Mouse (Mus musculus) hindbrain, postnatal 0 days (tissue): ENCODE measurements at regions not wholly inside any gene's neighbourhood (a gene's known extent, or its start where the extent isn't known, plus 50 kb on each side); places are given as distances from the start of the nearest gene placed in this dataset.

Experiments
- ATAC-seq: fragments of 200-750 bp; cut with Nextera tagmentation; 2 replicates; pipeline ENCODE4 v1.8.0; 2017; ENCODE audit warnings: mild to moderate bottlenecking, moderate TSS enrichment, moderate library complexity
- DNase-seq: peaks from one replicate; pipeline ENCODE4 v3.0.0-alpha.2; 2015; ENCODE audit warnings: low spot score
- H3K27ac ChIP-seq: fragments of 300-500 bp; sonication (generic); 2 replicates; pipeline ENCODE4 v1.5.1; 2014; ENCODE audit warnings: mild to moderate bottlenecking
- H3K27me3 ChIP-seq: fragments of 300-500 bp; sonication (generic); 2 replicates; pipeline ENCODE4 v1.6.1; 2014; ENCODE audit warnings: low read length, mixed read lengths; ENCODE audit not compliant: insufficient read depth
- H3K36me3 ChIP-seq: fragments of 300-500 bp; sonication (generic); 2 replicates; pipeline ENCODE4 v1.6.1; 2014; ENCODE audit warnings: low read length, mixed read lengths; ENCODE audit not compliant: insufficient read depth
- H3K4me1 ChIP-seq: fragments of 300-500 bp; sonication (generic); 2 replicates; pipeline ENCODE4 v1.6.1; 2014; ENCODE audit warnings: antibody characterized with exemption, low read length, mixed read lengths; ENCODE audit not compliant: insufficient read depth
- H3K4me2 ChIP-seq: fragments of 300-500 bp; sonication (generic); 2 replicates; pipeline ENCODE4 v1.6.1; 2014; ENCODE audit warnings: low read depth, mild to moderate bottlenecking, low read length, moderate library complexity, mixed read lengths
- H3K4me3 ChIP-seq: fragments of 300-500 bp; sonication (generic); 2 replicates; pipeline ENCODE4 v1.5.1; 2014; ENCODE audit warnings: low read length
- H3K9ac ChIP-seq: fragments of 300-500 bp; sonication (generic); replicated peaks from 2 replicates; pipeline ENCODE4 v1.6.1; 2014; ENCODE audit warnings: mild to moderate bottlenecking, low read length, moderate library complexity, mixed read lengths
- H3K9me3 ChIP-seq: fragments of 300-500 bp; sonication (generic); 2 replicates; pipeline ENCODE4 v1.6.1; 2016; ENCODE audit warnings: low read length, mixed read lengths
- CTCF ChIP-seq: IDR thresholded peaks from 2 replicates; pipeline ENCODE4 v1.5.1; 2016; ENCODE audit warnings: antibody characterized with exemption, control low read depth, low read depth
- WGBS: fragments of 180-500 bp; shearing (Covaris S2); extraction: QIAGEN DNeasy Blood & Tissue Kit; methylation state at CpG from one replicate; pipeline ENCODE4 v1.1.7; 2014; 5-methylcytosine and 5-hydroxymethylcytosine counted together

GRCm38 (mm10) chr3:60333669-60334068, 139.0 kb upstream of the Mbnl1 start:
- Histone ChIP-seq H3K4me2 (no peak overlapping the region), H3K27me3 (no peaks in the 10 kb centered on the region), H3K9ac (no peak overlapping the region), H3K9me3 (no peaks in the 10 kb centered on the region), H3K36me3 (no peaks in the 10 kb centered on the region), H3K27ac (no peak overlapping the region), H3K4me1 (no peaks in the 10 kb centered on the region), H3K4me3 (no peak overlapping the region)
- WGBS = 86% methylated on average over 2 of the region's 2 CpGs
- no peak for DNase-seq
- ATAC-seq = no peak
- no peak for TF ChIP-seq CTCF

- no peak overlapping the region for H3K27ac ChIP-seq
- no peak for TF ChIP-seq CTCF
- WGBS = 96% methylated on average over 2 of the region's 2 CpGs
Measured at GRCm38 (mm10) chr3:60334133-60334532, 138.5 kb upstream of the Mbnl1 start.

GRCm38 (mm10) chr3:60346390-60346789, 126.2 kb upstream of the Mbnl1 start:
- Histone ChIP-seq H3K27ac (no peak overlapping the region), H3K27me3 (no peaks in the 10 kb centered on the region), H3K4me3 (no peak overlapping the region), H3K4me1 (no peaks in the 10 kb centered on the region), H3K36me3 (no peaks in the 10 kb centered on the region), H3K9ac (no peak overlapping the region), H3K4me2 (no peak overlapping the region), H3K9me3 (no peaks in the 10 kb centered on the region)
- DNase-seq (no peak), ATAC-seq (no peak)
- TF ChIP-seq CTCF = no peak

More at GRCm38 (mm10) chr3:60334133-60334532, 138.5 kb upstream of the Mbnl1 start:
- H3K4me1 ChIP-seq = no peaks in the 10 kb centered on the region
- no peaks in the 10 kb centered on the region for H3K9me3 ChIP-seq
- no peak overlapping the region for H3K9ac ChIP-seq
- no peaks in the 10 kb centered on the region for H3K36me3 ChIP-seq
- no peak overlapping the region for H3K4me2 ChIP-seq
- H3K4me3 ChIP-seq = no peak overlapping the region
- H3K27me3 ChIP-seq = no peaks in the 10 kb centered on the region
- ATAC-seq (no peak), DNase-seq (no peak)

GRCm38 (mm10) chr3:60347049-60347448, 125.6 kb upstream of the Mbnl1 start:
- H3K9ac ChIP-seq = no peak overlapping the region
- DNase-seq = no peak
- no peaks in the 10 kb centered on the region for H3K4me1 ChIP-seq
- no peak overlapping the region for H3K4me3 ChIP-seq
- no peak overlapping the region for H3K4me2 ChIP-seq
- 74% methylated on average over 1 of the region's 1 CpGs for WGBS
- no peak overlapping the region for H3K27ac ChIP-seq
- no peaks in the 10 kb centered on the region for H3K36me3 ChIP-seq
- no peaks in the 10 kb centered on the region for H3K27me3 ChIP-seq
- TF ChIP-seq CTCF = no peak
- H3K9me3 ChIP-seq = no peaks in the 10 kb centered on the region
- no peak for ATAC-seq

GRCm38 (mm10) chr3:60371176-60371965, 101.3 kb upstream of the Mbnl1 start:
- ATAC-seq (no peak), DNase-seq (no peak)
- Histone ChIP-seq H3K4me3 (no peak overlapping the region), H3K9ac (no peak overlapping the region), H3K27me3 (no peaks in the 10 kb centered on the region), H3K4me1 (no peaks in the 10 kb centered on the region), H3K27ac (no peak overlapping the region), H3K9me3 (no peaks in the 10 kb centered on the region), H3K4me2 (no peak overlapping the region), H3K36me3 (no peaks in the 10 kb centered on the region)
- WGBS = 74% methylated on average over 2 of the region's 2 CpGs
- no peak for TF ChIP-seq CTCF

GRCm38 (mm10) chr3:60373662-60374061, 99.0 kb upstream of the Mbnl1 start:
- Histone ChIP-seq H3K4me3 (no peak overlapping the region), H3K27ac (no peak overlapping the region), H3K9ac (no peak overlapping the region), H3K4me1 (no peaks in the 10 kb centered on the region), H3K9me3 (no peaks in the 10 kb centered on the region), H3K27me3 (no peaks in the 10 kb centered on the region), H3K36me3 (no peaks in the 10 kb centered on the region), H3K4me2 (no peak overlapping the region)
- 83% methylated on average over 1 of the region's 1 CpGs for WGBS
- ATAC-seq (no peak), DNase-seq (no peak)
- no peak for TF ChIP-seq CTCF

- Histone ChIP-seq H3K36me3 (no peaks in the 10 kb centered on the region), H3K9me3 (no peaks in the 10 kb centered on the region), H3K27me3 (no peaks in the 10 kb centered on the region), H3K27ac (no peak overlapping the region), H3K4me2 (no peak overlapping the region), H3K9ac (no peak overlapping the region), H3K4me3 (no peak overlapping the region), H3K4me1 (no peaks in the 10 kb centered on the region)
- no peak for TF ChIP-seq CTCF
- DNase-seq (no peak), ATAC-seq (no peak)
- 63% methylated on average over 2 of the region's 2 CpGs for WGBS
Measured at GRCm38 (mm10) chr3:60388593-60388992, 84.0 kb upstream of the Mbnl1 start.
